Mouse (Mus musculus) MEL (cell line): ENCODE measurements around the gene Selplg. TPM values are rescaled to one million over a fixed set of nuclear protein-coding genes. Genes with fewer than 3 reads are reported as not detected.

Source experiments
- DNase-seq: peaks from one replicate; pipeline ENCODE4 v3.0.0; 2011; ENCODE audit warnings: low read depth, low spot score
- H3K27ac ChIP-seq: 2 replicates; pipeline ENCODE4 v1.5.1; 2012; ENCODE audit warnings: low read depth, mild to moderate bottlenecking, control low read depth, low read length, moderate library complexity; ENCODE audit not compliant: control insufficient read depth
- H3K27me3 ChIP-seq, 2 experiments: fragments of 150-350 bp in 1 of 2; sonication (generic) in 1 of 2; 2 replicates each; pipeline ENCODE4 v1.6.1; 2012; ENCODE audit warnings: low read length in 2 of 2, mild to moderate bottlenecking in 2 of 2, improper control_type of control experiment in 1 of 2, moderate library complexity in 1 of 2; ENCODE audit not compliant: insufficient read depth in 2 of 2, control insufficient read depth in 1 of 2
- H3K36me3 ChIP-seq, 2 experiments: 2 replicates each; pipeline ENCODE4 v1.6.1; 2012 to 2014; ENCODE audit warnings: low read length in 2 of 2, improper control_type of control experiment in 1 of 2, inconsistent platforms in 1 of 2, mild to moderate bottlenecking in 1 of 2; ENCODE audit not compliant: insufficient read depth in 2 of 2, control insufficient read depth in 1 of 2
- H3K4me1 ChIP-seq, 2 experiments: fragments of 150-350 bp in 1 of 2; sonication (generic) in 1 of 2; 2 replicates each; pipeline ENCODE4 v1.6.1; 2012; ENCODE audit warnings: low read length in 2 of 2, improper control_type of control experiment in 1 of 2, mild to moderate bottlenecking in 1 of 2; ENCODE audit not compliant: insufficient read depth in 2 of 2, control insufficient read depth in 1 of 2
- H3K4me3 ChIP-seq, 2 experiments: fragments of 150-350 bp in 1 of 2; sonication (generic) in 1 of 2; 2 replicates each; pipeline ENCODE4 v1.5.1; 2012; ENCODE audit warnings: low read depth in 2 of 2, low read length in 2 of 2, mild to moderate bottlenecking in 2 of 2, moderate library complexity in 2 of 2, control low read depth in 1 of 2, improper control_type of control experiment in 1 of 2; ENCODE audit not compliant: control insufficient read depth in 1 of 2, insufficient read depth in 1 of 2
- H3K79me2 ChIP-seq: 2 replicates; pipeline ENCODE4 v1.6.1; 2012; ENCODE audit warnings: mild to moderate bottlenecking, low read length, moderate library complexity; ENCODE audit not compliant: control insufficient read depth, poor library complexity, insufficient read depth
- H3K9ac ChIP-seq: 2 replicates; pipeline ENCODE4 v1.6.1; 2012; ENCODE audit warnings: low read depth, mild to moderate bottlenecking, control low read depth, low read length, moderate library complexity; ENCODE audit not compliant: control insufficient read depth, poor library complexity, severe bottlenecking
- H3K9me3 ChIP-seq: fragments of 150-350 bp; sonication (generic); replicated peaks from 2 replicates; pipeline ENCODE4 v1.6.1; 2012; ENCODE audit warnings: mild to moderate bottlenecking, low read length, improper control_type of control experiment, moderate library complexity; ENCODE audit not compliant: insufficient read depth
- CHD2 ChIP-seq: IDR thresholded peaks from 2 replicates; pipeline ENCODE4 v1.6.1; 2011; ENCODE audit warnings: low read length, improper control_type of control experiment
- CTCF ChIP-seq, 3 experiments: IDR thresholded peaks in 2 of 3; conservative IDR thresholded peaks in 1 of 3; 2 replicates each; pipeline ENCODE4 v1.5.1; 2011 to 2012; ENCODE audit warnings: low read length in 3 of 3, low read depth in 2 of 3, mild to moderate bottlenecking in 2 of 3, improper control_type of control experiment in 1 of 3, inconsistent platforms in 1 of 3, mixed read lengths in 1 of 3, moderate library complexity in 1 of 3; ENCODE audit not compliant: control insufficient read depth in 1 of 3, insufficient read depth in 1 of 3, poor library complexity in 1 of 3, severe bottlenecking in 1 of 3
- E2F4 ChIP-seq: IDR thresholded peaks from 2 replicates; pipeline ENCODE4 v1.6.1; 2011; ENCODE audit warnings: low read depth, low read length, improper control_type of control experiment, borderline replicate concordance
- ELF1 ChIP-seq: IDR thresholded peaks from 2 replicates; pipeline ENCODE4 v1.6.1; 2014; ENCODE audit warnings: low read depth, mild to moderate bottlenecking, inconsistent platforms, low read length, improper control_type of control experiment, moderate library complexity
- EP300 ChIP-seq, 2 experiments: IDR thresholded peaks; 2 replicates each; pipeline ENCODE4 v1.6.1; 2011; ENCODE audit warnings: improper control_type of control experiment in 2 of 2, low read length in 2 of 2, low read depth in 1 of 2, mild to moderate bottlenecking in 1 of 2
- ETS1 ChIP-seq: IDR thresholded peaks from 2 replicates; pipeline ENCODE4 v1.6.1; 2012; ENCODE audit warnings: low read depth, mild to moderate bottlenecking, inconsistent platforms, low read length, improper control_type of control experiment, moderate library complexity
- GABPA ChIP-seq: IDR thresholded peaks from 2 replicates; pipeline ENCODE4 v1.6.1; 2012; ENCODE audit warnings: low read depth, mild to moderate bottlenecking, inconsistent platforms, low read length, improper control_type of control experiment, moderate library complexity
- GATA1 ChIP-seq: IDR thresholded peaks from 2 replicates; pipeline ENCODE4 v1.6.1; 2011; ENCODE audit warnings: low read depth, low read length, improper control_type of control experiment
- MAFK ChIP-seq: IDR thresholded peaks from 2 replicates; pipeline ENCODE4 v1.6.1; 2011; ENCODE audit warnings: low read depth, mild to moderate bottlenecking, low read length, improper control_type of control experiment, borderline replicate concordance
- MXI1 ChIP-seq: IDR thresholded peaks from 2 replicates; pipeline ENCODE4 v1.6.1; 2011; ENCODE audit warnings: mild to moderate bottlenecking, low read depth, low read length, improper control_type of control experiment
- MYC ChIP-seq: IDR thresholded peaks from 2 replicates; pipeline ENCODE4 v1.6.1; 2011; ENCODE audit warnings: low read depth, mild to moderate bottlenecking, low read length, improper control_type of control experiment, moderate library complexity
- NRF1 ChIP-seq: IDR thresholded peaks from 2 replicates; pipeline ENCODE4 v1.6.1; 2014; ENCODE audit warnings: low read depth, mild to moderate bottlenecking, inconsistent platforms, low read length, improper control_type of control experiment, moderate library complexity; ENCODE audit not compliant: poor library complexity, insufficient read depth, severe bottlenecking
- POLR2AphosphoS2 ChIP-seq: IDR thresholded peaks from 2 replicates; pipeline ENCODE4 v1.6.1; 2011; ENCODE audit warnings: low read length, improper control_type of control experiment
- POLR2AphosphoS5 ChIP-seq: IDR thresholded peaks from 2 replicates; pipeline ENCODE4 v1.6.1; 2012; ENCODE audit warnings: low read depth, borderline replicate concordance, mild to moderate bottlenecking, inconsistent platforms, low read length, moderate library complexity, mixed read lengths
- RCOR1 ChIP-seq: IDR thresholded peaks from 2 replicates; pipeline ENCODE4 v1.6.1; 2012; ENCODE audit warnings: low read depth, mild to moderate bottlenecking, inconsistent platforms, low read length, improper control_type of control experiment
- SMC3 ChIP-seq: IDR thresholded peaks from 2 replicates; pipeline ENCODE4 v1.6.1; 2011; ENCODE audit warnings: low read depth, low read length, improper control_type of control experiment
- TAL1 ChIP-seq: IDR thresholded peaks from 2 replicates; pipeline ENCODE4 v1.6.1; 2012; ENCODE audit warnings: mild to moderate bottlenecking, inconsistent platforms, low read length, moderate library complexity, mixed read lengths
- TBP ChIP-seq: IDR thresholded peaks from 2 replicates; pipeline ENCODE4 v1.8.0; 2011; ENCODE audit warnings: low read depth, low read length, improper control_type of control experiment
- TCF12 ChIP-seq: IDR thresholded peaks from 2 replicates; pipeline ENCODE4 v1.6.1; 2014; ENCODE audit warnings: low read depth, mild to moderate bottlenecking, inconsistent platforms, low read length, improper control_type of control experiment, moderate library complexity
- UBTF ChIP-seq: IDR thresholded peaks from 2 replicates; pipeline ENCODE4 v1.6.1; 2012; ENCODE audit warnings: low read depth, mild to moderate bottlenecking, inconsistent platforms, low read length, improper control_type of control experiment, moderate library complexity, borderline replicate concordance; ENCODE audit not compliant: insufficient read depth
- USF2 ChIP-seq, 2 experiments: IDR thresholded peaks; 2 replicates each; pipeline ENCODE4 v1.6.1; 2011 to 2012; ENCODE audit warnings: improper control_type of control experiment in 2 of 2, low read length in 2 of 2, borderline replicate concordance in 1 of 2, inconsistent platforms in 1 of 2, low read depth in 1 of 2, mild to moderate bottlenecking in 1 of 2; ENCODE audit not compliant: insufficient read depth in 1 of 2
- ZKSCAN1 ChIP-seq: IDR thresholded peaks from 2 replicates; pipeline ENCODE4 v1.6.1; 2012; ENCODE audit warnings: low read depth, mild to moderate bottlenecking, inconsistent platforms, low read length, improper control_type of control experiment, moderate library complexity
- ZMIZ1 ChIP-seq: IDR thresholded peaks from 2 replicates; pipeline ENCODE4 v1.6.1; 2012; ENCODE audit warnings: low read depth, mild to moderate bottlenecking, inconsistent platforms, low read length, improper control_type of control experiment, moderate library complexity
- polyA plus RNA-seq, 2 experiments: library from polyadenylated mRNA; stranded (reverse) in 1 of 2; unstranded in 1 of 2; fragments of >175 nt in 1 of 2; fragments of >200 nt in 1 of 2; gene quantifications; 2 replicates each; pipeline versions ENCODE4 v1.2.1 to v1.2.4; 2012; ENCODE audit warnings: low replicate concordance in 2 of 2, low read depth in 1 of 2; ENCODE audit not compliant: insufficient read length in 2 of 2, insufficient read depth in 1 of 2, missing spikeins in 1 of 2
- total RNA-seq: library from RNA; depleted of rRNA; stranded (reverse); fragments of 300-350 nt; gene quantifications from 2 replicates; pipeline ENCODE4 v1.2.3, GENCODE M21; 2012

Gene Selplg
- total and polyA plus RNA-seq, 3 experiments = 24.2 to 48.2 TPM; not detected in 1

- H3K36me3 ChIP-seq = no peaks in the 10 kb centered on the region; a peak in 1 of 4 replicates
- H3K79me2 ChIP-seq = peaks cover 5% of the 10 kb centered on the region; the same call in 1 of the 2 replicates
- H3K9ac ChIP-seq = no peak overlapping the region
- H3K27me3 ChIP-seq = no peaks in the 10 kb centered on the region
- H3K4me3 ChIP-seq = no peak overlapping the region
- no peaks in the 10 kb centered on the region for H3K4me1 ChIP-seq
- no peak for DNase-seq
- TF ChIP-seq ETS1 = no peak
- no peak for TF ChIP-seq GABPA
- no peak for TF ChIP-seq E2F4
- no peak for TF ChIP-seq TAL1
- no peak for TF ChIP-seq CTCF (IDR thresholded peaks at IDR 0.05 in 2 of 3, conservative IDR thresholded peaks at IDR 0.05 in 1 of 3; ENCODE audit: control insufficient read depth in 1 of 3, insufficient read depth in 1 of 3, low read depth in 2 of 3, low read length in 3 of 3, poor library complexity in 1 of 3, severe bottlenecking in 1 of 3)
- TF ChIP-seq POLR2AphosphoS2 = no peak
- no peak for TF ChIP-seq POLR2AphosphoS5
- no peak for TF ChIP-seq MYC
- no peak for TF ChIP-seq TBP
- TF ChIP-seq USF2 (IDR thresholded peaks at IDR 0.05; ENCODE audit: borderline replicate concordance in 1 of 2, insufficient read depth in 1 of 2, low read depth in 1 of 2, low read length in 2 of 2) = no peak
- no peak overlapping the region for H3K27ac ChIP-seq
- H3K9me3 ChIP-seq = no peaks in the 10 kb centered on the region
These were observed 46.6 kb upstream of the Selplg start for GRCm38 (mm10) chr5:113878943-113879617.

GRCm38 (mm10) chr5:113877565-113877964 is 45.1 kb upstream of the Selplg start:
- no peak overlapping the region for H3K27ac ChIP-seq
- H3K4me3 ChIP-seq = no peak overlapping the region
- no peaks in the 10 kb centered on the region for H3K27me3 ChIP-seq
- H3K4me1 ChIP-seq = no peaks in the 10 kb centered on the region
- DNase-seq = no peak
- no peaks in the 10 kb centered on the region for H3K79me2 ChIP-seq
- H3K36me3 ChIP-seq = no peaks in the 10 kb centered on the region; a peak in 1 of 4 replicates
- H3K9me3 ChIP-seq = no peaks in the 10 kb centered on the region
- TF ChIP-seq NRF1 (no peak), CHD2 (no peak), GATA1 (no peak), USF2 (IDR thresholded peaks at IDR 0.05; ENCODE audit: borderline replicate concordance in 1 of 2, insufficient read depth in 1 of 2, low read depth in 1 of 2, low read length in 2 of 2) (no peak), SMC3 (no peak), MAFK (no peak), MXI1 (no peak), GABPA (no peak), ZKSCAN1 (no peak), ELF1 (no peak), POLR2AphosphoS2 (no peak), TCF12 (no peak), ZMIZ1 (no peak), UBTF (no peak), EP300 (IDR thresholded peaks at IDR 0.05; ENCODE audit: low read depth in 1 of 2, low read length in 2 of 2) (no peak), RCOR1 (no peak)
- H3K9ac ChIP-seq = no peak overlapping the region
